Mouse (Mus musculus) cortical plate, adult 2 months (tissue): ENCODE results near the gene Tas2r143.

ENCODE experiments used
- CTCF ChIP-seq: fragments of 200-500 bp; IDR thresholded peaks from 2 replicates; pipeline ENCODE4 v1.5.1; 2011; ENCODE audit warnings: mild to moderate bottlenecking, control low read depth, low read length; ENCODE audit not compliant: insufficient read depth; ENCODE audit errors: extremely low read depth
- POLR2A ChIP-seq: fragments of 200-500 bp; IDR thresholded peaks from 2 replicates; pipeline ENCODE4 v1.6.1; 2011; ENCODE audit warnings: mild to moderate bottlenecking, low read length, control low read depth; ENCODE audit not compliant: insufficient read depth; ENCODE audit errors: extremely low read depth

- TF ChIP-seq CTCF: no peak
- no peak for TF ChIP-seq POLR2A
Measured at GRCm38 (mm10) chr6:42405134-42405533, 5.1 kb downstream of the Tas2r143 start, which contains the start of gene Tas2r135.
